Mouse (Mus musculus) liver, adult 2 months (tissue): Measurements from ENCODE around the gene Met.

ENCODE experiments used
- CTCF ChIP-seq: fragments of 200-500 bp; IDR thresholded peaks from 2 replicates; pipeline ENCODE4 v1.5.1; 2011; ENCODE audit warnings: low read depth, low read length, control low read depth
- POLR2A ChIP-seq: fragments of 200-500 bp; IDR thresholded peaks from 2 replicates; pipeline ENCODE4 v1.6.1; 2011; ENCODE audit warnings: low read length, control low read depth; ENCODE audit not compliant: insufficient read depth; ENCODE audit errors: extremely low read depth

GRCm38 (mm10) chr6:17495413-17495812 lies 31.8 kb downstream of the Met start:
- no peak for TF ChIP-seq CTCF
- TF ChIP-seq POLR2A, result no peak
